Mouse (Mus musculus): ENCODE data around the gene Ank2.

Gene Ank2

GRCm38 (mm10) chr3:127498742-127499400 lies at the start of gene Ank2:
TSS of gene Ank2 (minus strand) at chr3:127499350.
- DNase-seq (ENCODE audit: low read depth, low spot score), result no peak

- peak; percentile 38 for DNase-seq (ENCODE audit: low read depth, low spot score)
Observed at GRCm38 (mm10) chr3:127547882-127548281, 48.7 kb upstream of the Ank2 start.

GRCm38 (mm10) chr3:127544610-127545121 lies 45.5 kb upstream of the Ank2 start:
- no peak for DNase-seq (ENCODE audit: low read depth, low spot score)

- no peak for DNase-seq (ENCODE audit: low read depth, low spot score)
Observed at GRCm38 (mm10) chr3:127543976-127544375, 44.8 kb upstream of the Ank2 start.

GRCm38 (mm10) chr3:127539193-127539592 lies 40.0 kb upstream of the Ank2 start:
- no peak for DNase-seq (ENCODE audit: low read depth, low spot score)

- no peak for DNase-seq (ENCODE audit: low read depth, low spot score)
Observed at GRCm38 (mm10) chr3:127530293-127530692, 31.1 kb upstream of the Ank2 start.

GRCm38 (mm10) chr3:127529824-127530223 lies 30.7 kb upstream of the Ank2 start:
- no peak for DNase-seq (ENCODE audit: low read depth, low spot score)

- no peak for DNase-seq (ENCODE audit: low read depth, low spot score)
Observed at GRCm38 (mm10) chr3:127529210-127529609, 30.1 kb upstream of the Ank2 start.

- no peak for DNase-seq (ENCODE audit: low read depth, low spot score)
Observed at GRCm38 (mm10) chr3:127527465-127528034, 28.4 kb upstream of the Ank2 start.

GRCm38 (mm10) chr3:127525188-127525819 lies 26.2 kb upstream of the Ank2 start:
- no peak for DNase-seq (ENCODE audit: low read depth, low spot score)

GRCm38 (mm10) chr3:127521156-127521555 lies 22.0 kb upstream of the Ank2 start:
- DNase-seq (ENCODE audit: low read depth, low spot score), result no peak

- no peak for DNase-seq (ENCODE audit: low read depth, low spot score)
Observed at GRCm38 (mm10) chr3:127520300-127520699, 21.1 kb upstream of the Ank2 start.

GRCm38 (mm10) chr3:127515251-127515650 lies 16.1 kb upstream of the Ank2 start:
- no peak for DNase-seq (ENCODE audit: low read depth, low spot score)

GRCm38 (mm10) chr3:127513699-127514098 lies 14.5 kb upstream of the Ank2 start:
- no peak for DNase-seq (ENCODE audit: low read depth, low spot score)

GRCm38 (mm10) chr3:127512794-127513335 lies 13.7 kb upstream of the Ank2 start:
- no peak for DNase-seq (ENCODE audit: low read depth, low spot score)

- no peak for DNase-seq (ENCODE audit: low read depth, low spot score)
Observed at GRCm38 (mm10) chr3:127511786-127512746, 12.9 kb upstream of the Ank2 start.

GRCm38 (mm10) chr3:127507878-127508783 lies 9.0 kb upstream of the Ank2 start:
- DNase-seq (ENCODE audit: low read depth, low spot score), result no peak

- DNase-seq (ENCODE audit: low read depth, low spot score), result no peak
Observed at GRCm38 (mm10) chr3:127498197-127498741, 881 bp downstream of the Ank2 start.

- no peak for DNase-seq (ENCODE audit: low read depth, low spot score)
Observed at GRCm38 (mm10) chr3:127492663-127493062, 6.5 kb downstream of the Ank2 start.

- DNase-seq (ENCODE audit: low read depth, low spot score), result no peak
Observed at GRCm38 (mm10) chr3:127487302-127487701, 11.8 kb downstream of the Ank2 start.

Data from CD4-positive helper T cell, adult 2 months (primary cell).